Mouse (Mus musculus) small intestine, adult 2 months (tissue): ENCODE data around the gene Fam102a.

Source experiments
- CTCF ChIP-seq: fragments of 200-500 bp; IDR thresholded peaks from 2 replicates; pipeline ENCODE4 v1.5.1; 2012; ENCODE audit warnings: low read depth, mild to moderate bottlenecking, control low read depth, inconsistent platforms, low read length, moderate library complexity, mixed read lengths; ENCODE audit not compliant: insufficient replicate concordance, insufficient read length; ENCODE audit errors: extremely low read depth
- POLR2A ChIP-seq: fragments of 200-500 bp; IDR thresholded peaks from 2 replicates; pipeline ENCODE4 v1.6.1; 2012; ENCODE audit warnings: low read depth, mild to moderate bottlenecking, control low read depth, inconsistent platforms, low read length, moderate library complexity

DNA sequence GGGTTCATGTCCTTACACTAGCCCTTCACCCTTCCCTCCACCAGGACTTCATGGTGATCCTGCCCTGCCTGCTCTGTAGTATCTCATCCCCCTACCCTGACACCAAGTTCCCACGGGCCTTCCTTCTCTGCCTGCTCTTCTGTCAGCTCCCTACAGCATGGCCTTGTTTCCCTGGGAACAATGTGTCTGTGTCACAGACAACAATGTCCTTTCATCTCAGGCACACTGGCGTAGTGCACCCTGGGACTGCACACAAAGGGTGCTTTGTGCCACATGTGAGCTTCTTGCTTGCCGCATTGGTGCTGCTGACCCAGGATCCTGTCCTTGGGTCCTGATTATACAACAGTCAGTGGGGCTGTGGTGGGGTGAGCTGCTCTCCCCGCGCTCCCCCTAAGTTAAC, 24.4 kb downstream of the Fam102a start:
- TF ChIP-seq CTCF (no peak), POLR2A (no peak)
